Mouse (Mus musculus) urinary bladder, postnatal 10 days (tissue): ENCODE results near the gene Hs2st1.

Experiments used
- DNase-seq: peaks from one replicate; pipeline ENCODE4 v3.0.0; 2022; ENCODE audit warnings: low spot score

Gene Hs2st1

GRCm38 (mm10) chr3:144386446-144386845 lies 183.5 kb downstream of the Hs2st1 start:
- no peak for DNase-seq

- no peak for DNase-seq
Observed at GRCm38 (mm10) chr3:144384648-144385047, 185.3 kb downstream of the Hs2st1 start.

GRCm38 (mm10) chr3:144381431-144381980 lies 188.5 kb downstream of the Hs2st1 start:
- no peak for DNase-seq

- peak; percentile 47 for DNase-seq
Observed at GRCm38 (mm10) chr3:144380921-144381320, 189.1 kb downstream of the Hs2st1 start.

DNA sequence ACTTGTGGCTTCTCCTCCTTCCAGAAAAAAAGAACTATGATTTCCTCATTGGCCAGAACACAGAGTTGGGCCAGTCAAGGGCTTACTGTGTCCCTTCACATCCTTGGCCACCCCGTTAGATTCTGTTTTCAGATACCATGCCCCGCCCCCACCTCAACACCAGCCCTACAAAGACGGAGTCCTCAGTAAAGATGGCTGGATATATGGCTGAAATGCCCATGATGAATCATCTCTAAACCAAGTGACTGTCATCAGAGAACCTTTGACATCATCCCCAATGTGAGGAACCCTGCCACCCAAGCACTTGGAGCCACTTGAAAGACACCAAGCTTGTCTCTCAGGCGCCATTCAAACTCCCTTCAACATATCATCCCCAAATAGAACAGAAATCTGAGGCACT lies 190.2 kb downstream of the Hs2st1 start:
- DNase-seq: no peak
